Mouse (Mus musculus) embryonic stem cell, embryonic (primary cell): Measurements from ENCODE around the gene Taf6.
"Not testable (repeated sequence)": the region's sequence is repeated elsewhere in the genome, so short reads cannot be mapped to it uniquely, and the experiment has no call there.

ENCODE experiments used
- CTCF ChIA-PET, 4 experiments: fragments of 300-600 bp in 2 of 4; fragments of 350-600 bp in 2 of 4; sonication (Branson Sonifier 250); formaldehyde crosslinking; loops; one replicate each; lab custom pipeline; 2022; ENCODE audit warnings: inconsistent platforms in 2 of 4; lab: Charles Lee
- POLR2A ChIA-PET, 4 experiments: fragments of 300-600 bp in 2 of 4; fragments of 350-600 bp in 2 of 4; sonication (Branson Sonifier 250); formaldehyde crosslinking; loops; one replicate each; lab custom pipeline; 2022; ENCODE audit warnings: antibody characterized with exemption in 4 of 4, inconsistent platforms in 1 of 4; lab: Charles Lee

Gene Taf6

DNA sequence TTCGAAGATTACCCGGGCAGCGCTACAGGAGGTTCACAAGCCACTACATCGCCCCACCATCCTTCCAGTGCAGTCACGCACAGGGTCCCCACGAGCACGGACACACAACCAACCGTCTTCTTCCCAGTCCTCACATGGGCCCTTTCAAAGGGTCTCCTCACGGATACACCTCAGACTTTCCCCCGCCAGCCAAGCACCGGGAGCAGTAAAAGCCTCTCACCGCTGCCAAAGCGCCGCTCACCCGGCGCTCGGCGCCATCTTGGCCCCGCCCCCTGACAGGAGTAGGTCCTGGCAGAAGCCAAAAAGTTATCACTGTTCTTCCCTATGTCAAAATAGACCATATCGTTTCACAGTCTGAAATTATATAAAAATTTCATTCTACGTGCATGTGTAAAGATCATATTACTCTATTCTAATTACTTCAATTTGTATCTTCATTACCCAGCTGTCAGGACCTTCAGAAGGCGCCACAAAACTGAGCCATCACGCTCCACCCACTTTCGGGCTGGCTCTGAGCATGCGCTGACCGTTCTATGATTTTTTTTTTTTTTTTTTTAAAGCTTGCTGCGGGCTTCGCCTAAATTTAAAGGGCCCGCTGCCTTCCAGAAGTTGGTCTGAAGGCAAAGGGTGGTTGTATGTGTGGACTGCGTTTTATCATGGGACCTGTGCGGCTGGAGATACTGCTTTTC lies at the start of gene Taf6, which contains the start of gene Cnpy4:
Gene Taf6, minus strand, starts transcription at position 502 of the 689 bp plus-strand sequence.
Gene Cnpy4, plus strand, starts transcription at position 536 of the 689 bp plus-strand sequence.
- CTCF ChIA-PET = interaction anchor here (0.5 to 1.0 kb wide), 8 partner anchors 12 to 900 kb away, joined by 3 to 8 read pairs (median 3); partner anchors contain the start of gene Ache (in 1 of the 4)
- POLR2A ChIA-PET = interaction anchor here (0.6 to 12.3 kb wide), 40 partner anchors 8 to 980 kb away, joined by 3 to 288 read pairs (median 4); partner anchors contain the start of genes Cops6 (in 3 of the 4), Mcm7 (in 3 of the 4), Zfp113 (in 3 of the 4) and Ap4m1 (in 2 of the 4)

DNA sequence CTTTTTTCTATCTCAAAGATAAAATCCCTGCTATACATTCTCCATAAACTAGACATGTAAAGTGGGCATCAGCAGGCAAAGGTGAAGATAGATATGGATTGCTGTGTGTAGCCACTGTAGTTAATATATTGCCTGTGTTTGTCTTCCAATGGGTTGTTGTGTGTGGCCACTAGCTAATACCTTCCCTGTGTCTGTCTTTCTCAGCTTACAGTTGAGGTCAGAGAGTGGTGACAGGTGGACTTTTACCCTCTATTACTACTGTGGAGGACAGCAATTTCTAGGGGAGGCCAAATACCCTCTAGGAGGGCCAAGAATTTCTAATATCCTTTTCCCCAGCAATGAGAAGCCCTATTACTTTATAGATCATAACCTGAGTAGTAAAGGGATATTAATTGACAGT lies 47.0 kb upstream of the Taf6 start:
- CTCF ChIA-PET = no interaction called here
- POLR2A ChIA-PET = no interaction called here

- CTCF ChIA-PET = no interaction called here
- POLR2A ChIA-PET = no interaction called here
Observed at GRCm38 (mm10) chr5:138233778-138234177, 46.5 kb upstream of the Taf6 start.

GRCm38 (mm10) chr5:138229511-138229910 lies 42.3 kb upstream of the Taf6 start:
- ChIA-PET POLR2A (interaction anchor here in 2 of 4 experiments (0.6 to 2.2 kb wide), 4 partner anchors 9 to 52 kb away, joined by 3 to 7 read pairs (median 4); partner anchors contain the start of gene Lamtor4 (in 2 of the 2)), CTCF (interaction anchor here in 3 of 4 experiments (0.6 to 2.6 kb wide), 6 partner anchors 8 to 326 kb away, joined by 3 to 16 read pairs (median 4); partner anchors contain the start of gene Zfp113 (in 1 of the 3))

DNA sequence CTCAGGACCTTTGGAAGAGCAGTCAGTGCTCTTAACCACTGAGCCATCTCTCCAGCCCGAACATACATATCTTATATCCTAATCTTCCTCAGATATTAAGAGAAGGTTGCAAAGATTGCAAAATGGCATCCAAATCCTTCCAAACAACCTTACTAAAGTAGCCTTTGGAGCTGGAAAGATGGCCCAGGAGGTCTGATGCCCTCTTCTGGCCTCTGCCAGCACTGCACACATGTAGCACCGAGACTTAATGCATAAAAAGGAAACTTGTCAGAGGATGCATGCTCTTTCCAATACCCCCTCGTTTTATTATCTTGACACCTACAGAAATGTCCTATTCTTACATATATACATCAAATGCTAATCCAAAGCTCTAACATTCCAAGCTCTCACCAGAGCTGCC lies 40.8 kb upstream of the Taf6 start:
- CTCF ChIA-PET = interaction anchor here (0.6 to 1.4 kb wide), 10 partner anchors 9 to 430 kb away, joined by 3 to 6 read pairs (median 3); partner anchors contain the start of genes BC037034 (in 1 of the 4) and Zfp113 (in 1 of the 4)
- POLR2A ChIA-PET = interaction anchor here in 1 of 4 experiments (0.8 to 1.2 kb wide), 4 partner anchors 33 to 395 kb away, joined by 3 to 4 read pairs (median 4); partner anchors contain the start of genes A430033K04Rik, Cops6 and Mblac1

DNA sequence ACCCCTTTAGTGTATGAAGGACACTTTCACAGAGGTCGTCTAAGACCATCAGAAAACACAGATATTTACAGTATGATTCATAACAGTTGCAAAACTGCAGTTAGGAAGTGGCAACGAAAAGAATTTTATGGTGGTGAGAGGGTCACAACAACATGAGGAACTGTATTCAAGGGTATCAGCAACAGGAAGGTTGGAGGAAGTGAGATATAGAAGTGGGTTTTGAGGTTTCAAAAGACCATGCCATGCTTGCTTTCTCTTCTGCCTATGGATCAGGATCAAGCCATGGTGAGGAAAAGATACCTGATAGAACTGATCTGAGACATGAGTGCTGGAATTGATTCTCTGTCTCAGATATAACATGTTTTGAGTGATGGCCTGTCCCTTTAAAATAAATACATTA lies 40.1 kb upstream of the Taf6 start:
- ChIA-PET POLR2A (interaction anchor here in 1 of 4 experiments (0.8 to 1.2 kb wide), 4 partner anchors 33 to 395 kb away, joined by 3 to 4 read pairs (median 4); partner anchors contain the start of genes A430033K04Rik, Cops6 and Mblac1), CTCF (interaction anchor here in 3 of 4 experiments (0.7 to 1.2 kb wide), 7 partner anchors 10 to 430 kb away, joined by 3 to 4 read pairs (median 3); partner anchors contain the start of gene Zfp113 (in 1 of the 3))

DNA sequence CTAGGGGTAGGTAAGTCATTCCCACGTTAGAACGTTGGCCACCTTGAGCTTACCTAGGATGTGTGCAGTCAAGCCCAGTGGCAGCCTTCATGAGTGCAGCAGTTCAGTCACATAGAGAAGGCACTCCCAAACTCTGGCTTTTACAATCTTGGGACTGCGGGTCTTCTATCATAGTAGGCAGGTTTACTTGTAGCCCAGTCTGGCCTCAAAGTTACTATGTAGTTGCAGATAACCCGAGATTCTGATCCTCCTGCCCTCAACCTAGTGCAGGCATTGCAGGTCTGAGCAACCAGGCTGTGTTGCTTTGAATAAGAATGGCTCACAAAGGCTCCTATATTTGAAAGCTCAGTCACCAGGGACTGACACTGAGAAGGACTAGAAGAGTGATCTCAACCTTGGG lies 39.2 kb upstream of the Taf6 start:
- POLR2A ChIA-PET = no interaction called here
- CTCF ChIA-PET = interaction anchor here in 1 of 4 experiments (0.6 kb wide), 1 partner anchor 49 kb away, joined by 3 read pairs; no protein-coding TSS in a partner anchor

DNA sequence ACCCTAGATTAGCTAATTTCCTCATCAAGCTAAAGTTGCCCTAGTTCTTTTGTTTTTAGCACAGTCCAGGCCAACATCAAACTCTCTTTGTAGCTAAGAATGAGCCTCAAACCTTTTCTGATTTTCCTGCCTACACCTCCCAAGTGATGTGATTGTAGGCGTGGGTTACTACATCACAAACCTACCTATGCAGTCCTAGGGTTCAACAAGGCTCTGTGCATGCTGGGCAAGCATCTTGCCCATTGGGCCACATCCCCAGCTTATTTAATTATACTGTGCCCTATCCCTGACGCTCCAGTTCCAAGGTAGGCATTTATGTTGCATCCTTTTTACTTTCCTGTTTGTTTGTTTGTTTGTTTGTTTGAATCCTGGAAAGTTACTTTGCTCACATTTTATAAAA lies 38.4 kb upstream of the Taf6 start, which contains the start of gene Nxpe5:
Gene Nxpe5, plus strand, starts transcription at position 199 of the 400 bp plus-strand sequence.
- CTCF ChIA-PET = interaction anchor here in 2 of 4 experiments (0.6 to 0.8 kb wide), 2 partner anchors 25 to 50 kb away, joined by 3 read pairs; no protein-coding TSS in a partner anchor
- POLR2A ChIA-PET = no interaction called here

DNA sequence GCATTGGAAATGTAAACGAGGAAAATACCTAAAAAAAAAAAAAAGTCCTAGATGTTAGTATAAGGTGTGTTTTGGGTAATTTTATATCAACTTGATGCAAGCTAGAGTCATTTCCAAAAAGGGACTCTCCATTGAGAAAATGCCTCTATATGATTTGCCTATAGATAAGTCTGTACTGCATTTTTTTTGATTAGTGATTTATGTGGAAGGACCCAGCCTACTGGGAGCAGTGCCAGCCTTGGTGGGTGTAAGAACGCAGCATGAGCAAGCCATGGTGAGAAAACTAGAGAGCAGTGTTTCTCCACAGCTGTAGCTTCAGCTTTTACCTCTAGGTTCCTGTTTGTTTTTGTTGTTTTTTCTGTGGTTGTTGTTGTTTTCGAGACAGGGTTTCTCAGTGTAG lies 36.0 kb upstream of the Taf6 start:
- POLR2A ChIA-PET = interaction anchor here in 1 of 4 experiments (0.6 to 0.7 kb wide), 2 partner anchors 29 to 122 kb away, joined by 3 read pairs; no protein-coding TSS in a partner anchor
- CTCF ChIA-PET = interaction anchor here (0.6 to 3.3 kb wide), 6 partner anchors 7 to 435 kb away, joined by 3 to 15 read pairs (median 4); partner anchors contain the start of gene Zfp113 (in 1 of the 4)

GRCm38 (mm10) chr5:138222111-138222510 lies 34.9 kb upstream of the Taf6 start:
- ChIA-PET CTCF (interaction anchor here (0.6 to 3.3 kb wide), 22 partner anchors 8 to 525 kb away, joined by 3 to 16 read pairs (median 4); partner anchors contain the start of genes Lamtor4 (in 1 of the 4), Zfp113 (in 1 of the 4) and Zfp68 (in 1 of the 4)), POLR2A (interaction anchor here in 1 of 4 experiments (1.1 kb wide), 1 partner anchor 15 kb away, joined by 3 read pairs; no protein-coding TSS in a partner anchor)

GRCm38 (mm10) chr5:138219864-138220263 lies 32.6 kb upstream of the Taf6 start:
- POLR2A ChIA-PET = interaction anchor here in 3 of 4 experiments (0.6 to 1.7 kb wide), 4 partner anchors 10 to 106 kb away, joined by 3 to 8 read pairs (median 6); no protein-coding TSS in a partner anchor
- CTCF ChIA-PET = interaction anchor here in 2 of 4 experiments (2.8 to 3.3 kb wide), 2 partner anchors 10 to 11 kb away, joined by 15 to 16 read pairs; no protein-coding TSS in a partner anchor

DNA sequence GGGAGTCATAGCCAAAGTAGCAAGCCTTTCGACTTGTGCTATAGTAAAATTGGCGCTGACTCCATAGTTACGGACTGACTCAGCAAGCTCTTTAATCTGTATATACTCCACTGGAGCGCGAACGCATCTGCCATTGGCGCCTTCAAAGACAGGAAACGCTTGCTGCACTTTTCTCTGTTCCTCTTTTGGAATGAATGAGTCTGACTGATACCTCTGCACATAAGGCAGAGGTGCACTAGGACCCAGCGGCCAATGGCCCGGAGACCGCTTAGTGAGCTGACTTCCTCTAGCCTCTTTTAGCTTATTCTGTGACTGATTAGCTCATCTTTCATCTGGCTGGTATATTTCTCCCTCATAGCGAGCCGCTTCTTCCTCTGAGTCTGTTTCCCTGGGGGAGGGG lies 29.4 kb upstream of the Taf6 start:
- POLR2A ChIA-PET = not testable (repeated sequence)
- CTCF ChIA-PET = interaction anchor here in 2 of 4 experiments (0.6 kb wide), 2 partner anchors 430 to 622 kb away, joined by 3 to 4 read pairs; no protein-coding TSS in a partner anchor

DNA sequence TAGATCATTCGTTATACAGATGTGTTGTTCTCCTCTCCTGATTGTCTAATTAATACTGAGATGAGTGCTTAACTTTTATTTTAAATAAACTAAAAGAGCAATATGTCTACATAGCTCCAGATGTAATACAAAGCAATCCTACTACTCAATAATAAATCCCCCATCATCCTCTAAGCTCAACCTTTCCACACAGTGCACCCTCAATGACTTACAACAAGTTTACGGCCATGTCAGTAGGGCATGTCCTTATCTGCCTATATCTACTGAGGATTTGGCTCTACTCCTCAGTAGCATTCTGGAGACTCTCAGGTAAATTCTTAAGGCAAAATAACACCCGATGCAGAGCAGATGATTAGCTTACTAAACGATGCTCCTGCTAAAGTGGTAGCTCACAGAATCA lies 20.6 kb upstream of the Taf6 start:
- CTCF ChIA-PET = interaction anchor here in 3 of 4 experiments (0.6 to 1.2 kb wide), 4 partner anchors 20 to 511 kb away, joined by 3 read pairs; no protein-coding TSS in a partner anchor
- POLR2A ChIA-PET = no interaction called here

DNA sequence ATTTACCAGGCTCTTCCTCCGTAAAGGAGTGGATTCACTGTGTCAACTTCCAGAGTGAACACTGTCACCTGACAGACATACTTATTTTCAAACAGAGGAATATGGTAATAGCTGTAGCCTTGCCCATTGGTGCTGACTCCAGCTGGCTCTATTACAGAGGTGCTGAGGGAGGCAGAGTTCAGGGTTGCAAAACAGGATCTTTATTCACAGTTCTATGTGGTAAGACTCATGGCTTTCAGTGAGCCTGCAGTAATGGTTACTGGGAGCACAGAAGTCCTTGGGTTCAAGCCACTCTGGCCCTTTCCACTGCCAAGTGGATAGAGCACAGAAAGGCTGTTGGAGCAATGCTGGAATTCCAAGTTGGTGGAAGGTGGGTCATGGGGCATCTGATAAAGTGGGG lies 20.0 kb upstream of the Taf6 start:
- CTCF ChIA-PET = interaction anchor here in 2 of 4 experiments (0.6 to 1.2 kb wide), 2 partner anchors 23 to 76 kb away, joined by 3 read pairs; no protein-coding TSS in a partner anchor
- POLR2A ChIA-PET = interaction anchor here in 1 of 4 experiments (0.6 kb wide), 1 partner anchor 14 kb away, joined by 3 read pairs; no protein-coding TSS in a partner anchor

- ChIA-PET CTCF (no interaction called here), POLR2A (interaction anchor here in 1 of 4 experiments (1.5 kb wide), 1 partner anchor 32 kb away, joined by 3 read pairs; no protein-coding TSS in a partner anchor)
Observed at GRCm38 (mm10) chr5:138202086-138202485, 14.8 kb upstream of the Taf6 start.

GRCm38 (mm10) chr5:138199576-138199975 lies 12.3 kb upstream of the Taf6 start:
- ChIA-PET CTCF (interaction anchor here in 2 of 4 experiments (0.6 to 1.6 kb wide), 11 partner anchors 8 to 1610 kb away, joined by 3 to 8 read pairs (median 4); partner anchors contain the start of genes Cnpy4 (in 1 of the 2) and Taf6 (in 1 of the 2)), POLR2A (interaction anchor here in 2 of 4 experiments (0.6 to 0.9 kb wide), 3 partner anchors 81 to 1514 kb away, joined by 3 to 6 read pairs (median 3); no protein-coding TSS in a partner anchor)

- ChIA-PET CTCF (no interaction called here), POLR2A (interaction anchor here in 2 of 4 experiments (0.6 to 2.6 kb wide), 15 partner anchors 8 to 1093 kb away, joined by 3 to 12 read pairs (median 5); partner anchors contain the start of genes Cops6 (in 2 of the 2), Cnpy4 (in 1 of the 2), Mcm7 (in 1 of the 2) and Taf6 (in 1 of the 2))
Observed at GRCm38 (mm10) chr5:138195463-138195862, 8.2 kb upstream of the Taf6 start.
